Mouse (Mus musculus) adrenal gland, postnatal 25 days (tissue): ENCODE measurements around the gene Cd9. TPM values are rescaled to one million over a fixed set of nuclear protein-coding genes. Genes with fewer than 3 reads are reported as not detected.
"Not testable (repeated sequence)": the region's sequence is repeated elsewhere in the genome, so short reads cannot be mapped to it uniquely, and the experiment has no call there.

Experiments used
- DNase-seq: peaks from one replicate; pipeline ENCODE4 v3.0.0; 2021; ENCODE audit warnings: mixed read lengths
- total RNA-seq: library from RNA; stranded (reverse); gene quantifications from 2 replicates; pipeline ENCODE4 v1.2.3, GENCODE M21; 2021

The Cd9 gene
- total RNA-seq, 1 experiment from 2014 or later, result 128 TPM

- no peak for DNase-seq
Observed at GRCm38 (mm10) chr6:125498062-125498461, 3.5 kb upstream of the Cd9 start.

DNA sequence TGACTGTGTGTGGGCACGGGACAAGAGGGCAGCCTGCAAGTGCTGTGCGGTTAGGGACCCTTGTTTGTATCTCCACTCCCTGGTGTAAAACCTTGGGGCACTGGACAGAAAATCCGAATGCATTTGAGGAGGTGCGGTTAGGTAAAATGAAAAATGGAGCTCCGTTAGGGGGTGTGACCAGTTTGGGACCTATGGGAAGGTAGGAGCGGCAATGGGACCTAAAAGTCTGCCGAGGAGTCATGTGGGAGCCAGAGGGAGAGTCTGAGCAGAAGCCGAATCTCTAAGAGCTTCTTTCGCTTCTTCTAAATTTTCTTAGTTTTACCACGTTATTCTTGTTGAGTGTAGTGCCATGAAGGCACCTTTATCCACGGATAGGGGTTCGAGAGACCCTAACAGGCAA lies 1.8 kb upstream of the Cd9 start:
- no peak for DNase-seq

DNA sequence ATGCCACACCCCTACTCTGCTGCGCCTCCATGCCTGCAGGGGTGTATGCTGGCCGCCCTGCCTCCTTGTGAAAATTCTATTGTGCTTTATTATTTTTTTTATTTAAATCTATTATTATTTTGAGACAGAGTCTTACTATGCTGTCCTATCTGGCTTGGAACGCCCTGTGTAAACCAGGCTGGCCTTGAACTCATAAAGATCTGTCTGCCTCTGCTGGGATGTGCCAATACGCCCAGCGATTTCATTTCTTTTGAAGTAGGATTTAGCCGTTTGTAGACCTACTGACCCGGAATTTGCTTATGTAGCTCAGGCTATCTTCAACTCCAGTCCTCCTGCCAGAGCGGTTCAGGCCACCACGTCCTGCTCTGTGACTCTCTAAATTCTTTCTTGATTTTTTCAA lies 770 bp upstream of the Cd9 start:
- no peak for DNase-seq

DNA sequence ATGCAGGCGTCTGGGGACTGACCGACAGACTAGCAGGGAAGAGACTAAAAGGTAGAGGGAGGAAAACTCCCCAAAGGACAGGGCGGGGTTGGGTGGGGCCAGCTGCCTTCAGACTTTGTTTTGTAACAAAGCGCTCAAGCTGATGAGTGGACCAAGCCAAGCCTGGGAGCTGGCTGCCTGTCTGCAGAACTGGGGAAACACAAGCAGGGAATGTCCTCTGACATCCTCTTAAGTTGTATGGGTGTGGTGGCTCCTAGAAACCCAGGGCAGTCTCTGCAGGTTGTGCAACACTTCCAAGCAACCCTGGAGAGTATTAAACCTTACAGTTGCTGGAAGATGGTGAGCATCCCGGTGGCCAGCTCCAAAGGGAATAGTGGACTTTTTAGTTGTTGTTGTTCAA lies 1.4 kb downstream of the Cd9 start:
- DNase-seq, result no peak

- no peak for DNase-seq
Observed at GRCm38 (mm10) chr6:125492664-125493063, 1.9 kb downstream of the Cd9 start.

DNA sequence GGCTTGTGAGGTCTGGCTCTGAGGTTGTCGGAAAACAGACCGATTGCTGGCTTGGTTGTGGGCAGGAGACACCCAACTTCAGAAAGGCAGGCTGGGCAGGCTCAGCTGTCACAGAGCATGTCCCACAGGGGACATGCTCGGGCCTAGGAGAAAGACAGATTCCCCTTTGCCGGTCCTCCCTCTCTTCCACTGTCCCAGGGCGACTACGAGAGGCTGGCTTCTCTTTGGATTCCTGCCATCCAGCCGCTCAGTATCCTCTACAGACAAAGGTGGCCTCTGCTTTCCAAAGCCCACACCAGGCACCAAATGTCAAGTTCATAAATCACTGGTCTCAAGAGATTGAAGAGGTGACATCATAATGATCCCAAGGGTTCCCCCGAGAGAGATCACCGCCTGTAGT lies 2.6 kb downstream of the Cd9 start:
- DNase-seq, result no peak

- DNase-seq, result no peak
Observed at GRCm38 (mm10) chr6:125491393-125491792, 3.2 kb downstream of the Cd9 start.

DNA sequence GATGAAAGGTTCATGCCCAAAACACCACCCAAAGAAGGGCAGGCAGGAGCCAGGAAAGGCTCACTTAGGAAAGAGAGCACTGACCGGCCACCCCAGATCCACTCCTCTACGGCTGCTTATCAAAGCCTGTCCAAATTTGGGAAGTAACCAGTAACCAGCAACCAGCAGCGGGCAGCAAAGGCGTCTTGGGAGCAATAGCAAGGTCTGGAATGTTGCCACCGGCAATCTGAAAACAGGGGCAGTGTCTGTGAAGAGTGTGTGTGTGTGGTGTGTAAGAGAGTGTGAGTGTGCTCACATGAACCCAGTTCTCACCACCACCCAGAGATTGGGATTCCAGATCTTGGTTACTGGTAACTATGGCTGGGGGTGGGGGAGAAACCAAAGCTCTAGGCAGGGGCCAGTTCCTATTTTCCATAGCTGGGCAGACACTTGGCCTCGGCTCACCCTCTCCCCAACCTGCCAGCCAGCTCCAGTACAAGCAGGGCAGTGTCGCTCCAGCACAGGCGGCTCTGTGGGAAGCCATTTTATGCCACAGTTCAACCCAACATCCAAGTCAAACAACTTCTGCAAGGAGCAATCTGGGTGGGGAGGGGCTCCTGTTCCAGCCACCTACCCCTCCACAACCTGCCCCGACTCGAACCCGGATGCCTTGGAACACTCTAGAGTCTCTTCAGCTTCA lies 4.6 kb downstream of the Cd9 start:
- DNase-seq, result no peak

DNA sequence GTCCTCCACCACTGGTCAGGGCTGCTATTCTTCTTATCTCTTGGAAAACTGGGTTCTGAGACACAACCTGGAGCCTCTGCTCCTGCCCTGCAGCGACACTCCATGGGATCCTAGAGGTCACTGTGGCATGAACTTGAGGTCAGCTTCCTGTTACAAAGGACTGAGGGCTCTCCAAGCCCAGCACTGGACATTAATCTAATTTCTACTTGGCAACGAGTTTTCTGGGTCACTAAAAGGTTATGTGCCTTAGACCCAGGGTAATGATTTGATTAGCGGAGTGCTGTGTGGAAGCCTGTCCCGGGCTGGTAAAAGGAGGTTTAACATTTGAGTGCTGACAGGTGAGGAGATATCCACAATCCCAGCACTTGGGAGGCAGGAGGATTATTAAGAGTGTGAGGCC lies 9.0 kb downstream of the Cd9 start:
- no peak for DNase-seq

DNA sequence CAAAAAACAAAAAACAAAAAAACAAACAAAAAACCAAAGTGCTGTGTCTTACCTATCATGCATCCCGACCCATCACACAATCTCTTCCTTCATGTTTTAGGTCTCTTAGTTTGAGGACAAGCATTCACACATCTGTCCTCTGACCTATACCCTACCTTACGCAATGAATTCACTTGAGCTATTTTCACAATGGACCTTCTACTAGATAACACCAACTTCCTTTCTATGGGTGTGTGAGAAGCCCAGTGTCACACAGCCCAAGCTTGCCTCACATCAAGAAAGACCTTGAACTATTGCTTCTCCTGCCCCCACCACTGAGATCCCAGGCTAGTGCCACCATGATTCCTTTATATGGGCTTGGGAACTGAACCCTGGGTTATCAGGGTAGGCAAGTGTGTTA lies 9.9 kb downstream of the Cd9 start:
- no peak for DNase-seq

GRCm38 (mm10) chr6:125484313-125484660 lies 10.3 kb downstream of the Cd9 start:
- not testable (repeated sequence) for DNase-seq

GRCm38 (mm10) chr6:125483515-125484312 lies 10.9 kb downstream of the Cd9 start:
- no peak for DNase-seq

- DNase-seq, result no peak
Observed at GRCm38 (mm10) chr6:125482427-125482831, 12.2 kb downstream of the Cd9 start.

GRCm38 (mm10) chr6:125481667-125482390 lies 12.8 kb downstream of the Cd9 start:
- DNase-seq, result no peak

DNA sequence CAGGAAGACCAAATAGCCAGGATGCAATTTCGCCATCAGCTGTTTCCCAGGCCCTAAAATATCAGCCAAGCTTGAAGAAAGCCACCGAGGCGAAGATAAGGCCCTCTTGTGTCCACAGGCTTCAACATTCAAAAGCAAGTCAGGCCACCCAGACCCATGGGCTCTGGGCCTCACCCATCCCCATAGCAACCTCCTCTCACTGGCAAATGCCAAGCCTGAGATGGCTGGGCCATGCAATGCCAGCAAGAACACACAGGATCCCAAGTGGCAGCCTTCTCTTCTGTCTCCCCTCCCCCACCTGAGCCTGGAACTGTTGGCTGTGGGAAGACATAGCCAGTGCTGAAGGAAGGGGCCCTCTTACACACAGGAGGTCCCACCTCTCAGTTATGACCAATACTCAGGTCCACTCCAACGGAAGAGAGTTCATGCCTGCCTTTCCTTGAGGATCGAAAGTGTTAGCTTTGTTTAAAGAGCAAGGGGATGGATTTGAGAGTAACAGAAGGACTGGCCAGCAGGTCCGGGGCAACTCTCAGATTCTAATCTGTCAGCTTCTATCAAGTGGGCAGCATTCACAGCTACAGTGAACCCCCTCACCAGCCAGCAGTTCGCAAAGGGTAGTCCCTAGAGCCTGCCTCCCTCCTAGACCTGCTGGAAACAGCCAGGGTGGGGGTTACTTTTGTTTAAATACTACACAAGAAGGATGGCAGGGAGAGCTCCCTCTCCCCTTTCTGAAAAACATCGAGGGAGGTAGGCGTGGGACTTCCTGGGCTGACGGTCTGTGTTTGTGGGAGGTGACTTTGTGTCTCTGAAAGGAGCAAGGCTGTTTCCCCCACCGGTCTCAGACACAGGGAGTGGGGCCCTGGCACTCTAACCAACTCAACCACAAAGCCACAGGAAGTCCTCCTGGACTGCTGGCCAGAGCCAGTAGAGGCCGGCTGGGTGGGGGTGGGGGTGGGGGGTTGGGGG lies 13.9 kb downstream of the Cd9 start:
- DNase-seq, result no peak

- DNase-seq, result no peak
Observed at GRCm38 (mm10) chr6:125479359-125479758, 15.2 kb downstream of the Cd9 start.

GRCm38 (mm10) chr6:125478135-125479128 lies 16.2 kb downstream of the Cd9 start:
- DNase-seq, result no peak

- no peak for DNase-seq
Observed at GRCm38 (mm10) chr6:125476826-125477589, 17.6 kb downstream of the Cd9 start.

DNA sequence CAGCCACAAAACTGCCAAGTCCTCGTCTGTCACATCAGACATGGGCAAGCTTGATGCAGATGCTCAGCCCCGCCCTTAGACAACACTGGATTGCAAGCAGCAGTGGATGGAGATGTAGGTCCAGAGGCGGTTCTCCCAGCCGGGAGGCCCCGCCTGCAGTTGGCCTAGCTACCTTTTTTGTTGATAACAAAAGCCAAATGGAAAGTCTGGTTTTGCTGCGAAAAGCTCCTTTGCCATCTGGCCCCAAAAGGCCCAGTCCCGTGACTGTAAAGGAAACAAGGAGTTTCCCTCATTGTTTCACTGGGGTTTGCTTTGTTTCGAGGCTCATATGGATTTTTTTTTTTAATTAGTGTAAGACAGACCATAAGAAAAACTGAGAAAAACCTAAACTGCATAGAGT lies 18.5 kb downstream of the Cd9 start:
- DNase-seq, result no peak

DNA sequence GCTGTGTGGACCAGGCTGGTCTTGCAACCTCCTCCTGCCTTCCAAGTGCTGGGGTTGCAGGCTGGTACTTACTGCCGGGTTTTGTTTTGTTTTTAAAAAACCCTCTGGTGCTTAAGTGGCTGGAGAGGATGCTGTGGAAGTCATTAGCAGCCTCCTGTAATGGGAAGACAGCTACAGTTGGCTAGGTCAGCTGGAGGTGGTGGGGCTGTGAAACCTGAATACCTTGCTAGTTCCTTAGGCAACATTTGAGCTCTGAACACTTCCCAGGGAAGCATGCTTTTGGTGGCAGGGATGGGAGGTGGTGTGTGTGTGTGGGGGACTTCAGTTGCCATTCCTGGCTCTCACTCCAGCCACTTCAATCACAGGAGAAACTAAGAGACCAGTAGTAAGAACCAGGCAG lies 19.4 kb downstream of the Cd9 start:
- no peak for DNase-seq
